Mouse (Mus musculus) ovary, postnatal 10 days (tissue): ENCODE measurements around the gene Grasp.
A peak's percentile ranks its signal among the peaks of the same experiment; 100 is the strongest.

ENCODE experiments used
- DNase-seq: peaks from one replicate; pipeline ENCODE4 v3.0.0; 2022; ENCODE audit warnings: low spot score

Gene Grasp

DNA sequence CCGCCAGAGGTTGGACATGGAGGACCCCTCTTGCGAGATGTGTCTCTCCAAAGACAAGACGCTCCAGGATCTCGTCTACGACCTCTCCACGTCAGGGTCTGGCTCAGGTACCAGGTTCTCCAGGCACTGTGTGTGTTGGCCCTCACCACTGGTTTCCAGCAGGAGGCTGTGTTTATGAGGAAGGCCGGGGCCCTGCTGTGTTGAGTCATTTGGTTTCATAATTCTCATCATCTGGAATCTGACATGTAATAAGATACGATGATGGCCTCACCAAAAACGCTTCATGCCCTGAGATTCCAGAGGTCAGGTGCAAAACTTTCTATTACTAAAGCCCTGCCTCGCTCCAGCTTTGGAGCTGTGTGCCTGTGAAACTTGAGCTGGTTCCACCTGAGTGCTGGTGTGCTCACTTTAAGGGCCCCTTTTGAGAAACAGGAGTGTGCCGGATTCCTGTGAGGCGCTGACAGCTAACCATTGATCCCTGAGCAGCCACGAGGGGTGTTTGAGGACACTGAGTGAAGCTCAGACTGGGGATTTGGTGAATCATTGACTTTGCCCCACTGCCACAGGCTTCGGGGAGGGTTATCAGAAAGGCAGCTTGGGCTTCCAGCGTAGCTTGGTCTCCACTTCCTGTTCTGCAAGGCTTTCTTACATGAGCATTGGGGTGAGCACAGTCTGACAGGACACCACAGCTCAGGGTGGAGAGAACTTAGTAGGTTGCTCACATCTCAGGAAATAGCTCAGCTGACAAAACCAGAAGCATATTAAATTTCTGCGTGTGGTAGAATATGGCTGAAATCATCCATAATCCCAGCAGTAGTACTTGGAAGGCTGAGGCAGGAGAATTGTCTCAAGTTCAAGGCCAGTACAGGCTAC, 28.8 kb upstream of the Grasp start:
- no peak for DNase-seq

DNA sequence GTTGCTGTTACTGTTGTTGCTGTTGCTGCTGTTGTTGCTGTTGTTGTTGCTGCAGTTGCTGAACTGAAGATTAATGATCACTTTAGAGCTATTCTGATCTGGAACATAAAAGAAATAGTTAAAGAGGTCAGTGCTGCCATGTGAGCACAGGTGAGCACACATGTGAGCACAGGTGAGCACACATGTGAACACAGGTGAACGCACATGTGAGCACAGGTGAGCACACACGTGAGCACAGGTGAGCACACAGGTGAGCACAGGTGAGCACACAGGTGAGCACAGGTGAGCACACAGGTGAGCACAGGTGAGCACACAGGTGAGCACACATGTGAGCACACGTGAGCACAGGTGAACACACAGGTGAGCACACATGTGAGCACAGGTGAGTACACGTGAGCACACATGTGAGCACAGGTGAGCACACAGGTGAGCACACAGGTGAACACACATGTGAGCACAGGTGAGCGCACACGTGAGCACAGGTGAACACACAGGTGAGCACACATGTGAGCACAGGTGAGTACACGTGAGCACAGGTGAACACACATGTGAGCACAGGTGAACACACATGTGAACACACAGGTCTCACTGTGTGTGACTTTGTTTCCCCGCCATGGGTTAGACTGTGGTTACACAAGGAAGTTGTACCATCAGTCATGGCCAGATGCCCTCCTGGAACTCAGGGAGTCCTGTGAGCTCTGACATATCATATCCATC, 27.8 kb upstream of the Grasp start:
- DNase-seq, result no peak

DNA sequence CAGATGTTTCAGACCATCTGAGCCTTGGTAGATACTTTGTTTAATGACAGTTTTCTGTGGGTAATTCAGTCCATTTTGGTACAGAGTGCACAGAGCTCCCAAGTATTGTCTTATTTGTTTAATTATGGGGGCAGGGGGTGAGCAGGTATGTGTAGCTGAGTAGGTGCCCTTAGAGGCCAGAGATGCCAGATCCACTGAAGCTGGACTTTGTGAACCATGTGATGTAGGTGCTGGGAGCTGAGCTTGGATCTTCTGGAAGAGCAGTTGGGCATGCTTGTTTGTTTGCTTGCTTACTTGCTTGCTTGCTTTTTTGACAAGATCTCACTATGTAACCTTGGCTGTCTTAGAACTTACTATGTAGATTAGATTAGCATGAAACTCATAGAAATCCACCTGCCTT, 27.0 kb upstream of the Grasp start:
- no peak for DNase-seq

DNA sequence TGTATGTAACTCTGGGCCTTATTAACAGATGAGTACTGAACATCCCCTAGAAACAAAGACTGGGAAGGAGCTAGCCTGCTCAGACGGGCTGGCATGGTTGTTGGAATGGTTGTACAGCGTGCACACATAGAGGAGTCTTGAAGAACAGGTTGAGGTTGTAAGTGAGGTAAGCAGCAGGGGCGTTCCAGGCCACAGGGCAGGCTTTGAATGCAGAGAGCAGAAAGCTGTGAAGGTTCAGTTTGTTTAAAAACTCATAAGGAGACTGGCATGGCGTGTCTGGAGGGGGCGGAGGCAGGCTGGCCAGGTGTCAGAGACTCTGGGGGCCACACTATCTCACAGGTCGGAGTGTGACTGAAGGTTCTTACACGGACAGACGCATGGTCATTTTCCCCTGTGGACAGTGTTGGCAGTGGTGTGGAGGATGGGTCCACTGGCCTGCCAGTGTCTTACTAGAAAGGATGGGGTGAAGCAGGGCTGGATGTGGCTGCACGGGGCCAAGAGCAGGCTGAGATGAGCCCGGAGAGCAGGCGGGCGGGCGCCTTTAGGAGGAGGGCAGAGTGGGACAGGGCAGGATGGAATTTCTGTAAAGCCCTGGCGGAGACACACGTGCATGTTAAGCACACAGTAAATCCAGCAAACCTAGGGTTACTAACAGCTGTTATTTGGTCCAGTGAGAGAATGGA, 26.4 kb upstream of the Grasp start:
- DNase-seq, result no peak

DNA sequence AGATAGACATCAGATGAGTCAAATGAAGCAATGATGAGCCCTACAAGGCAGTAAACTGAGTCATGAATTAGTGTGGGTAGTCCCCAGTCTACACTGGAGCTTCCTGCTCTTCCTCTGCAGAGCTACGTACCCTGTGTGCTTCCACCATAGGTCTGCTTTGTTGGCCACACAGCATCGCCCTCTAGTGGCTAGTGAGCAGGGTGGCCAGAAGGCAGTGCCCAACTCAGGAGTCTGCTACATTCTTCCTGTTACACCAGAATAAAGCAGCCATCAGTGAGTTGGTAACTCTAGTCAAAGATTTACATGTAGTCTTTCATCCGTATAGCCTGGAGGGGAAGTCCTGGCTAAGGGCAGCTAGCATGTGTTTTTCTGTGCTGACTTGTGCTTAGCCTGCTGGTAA, 25.8 kb upstream of the Grasp start:
- no peak for DNase-seq

DNA sequence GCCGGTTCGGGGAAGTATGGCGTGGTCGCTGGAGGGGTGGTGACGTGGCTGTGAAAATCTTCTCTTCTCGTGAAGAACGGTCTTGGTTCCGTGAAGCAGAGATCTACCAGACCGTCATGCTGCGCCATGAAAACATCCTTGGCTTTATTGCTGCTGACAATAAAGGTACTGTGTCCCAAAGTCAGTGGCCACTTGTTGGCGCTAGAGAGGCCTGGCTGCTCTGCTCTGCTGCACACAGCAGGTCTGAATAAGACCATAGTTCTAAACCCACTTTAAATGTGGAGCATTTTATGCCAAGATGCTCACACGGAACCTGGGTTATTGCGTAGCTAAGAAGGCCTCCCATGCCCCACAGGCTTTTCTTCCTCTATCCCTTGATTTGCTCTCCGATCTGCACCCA, 25.1 kb upstream of the Grasp start:
- DNase-seq, result no peak

DNA sequence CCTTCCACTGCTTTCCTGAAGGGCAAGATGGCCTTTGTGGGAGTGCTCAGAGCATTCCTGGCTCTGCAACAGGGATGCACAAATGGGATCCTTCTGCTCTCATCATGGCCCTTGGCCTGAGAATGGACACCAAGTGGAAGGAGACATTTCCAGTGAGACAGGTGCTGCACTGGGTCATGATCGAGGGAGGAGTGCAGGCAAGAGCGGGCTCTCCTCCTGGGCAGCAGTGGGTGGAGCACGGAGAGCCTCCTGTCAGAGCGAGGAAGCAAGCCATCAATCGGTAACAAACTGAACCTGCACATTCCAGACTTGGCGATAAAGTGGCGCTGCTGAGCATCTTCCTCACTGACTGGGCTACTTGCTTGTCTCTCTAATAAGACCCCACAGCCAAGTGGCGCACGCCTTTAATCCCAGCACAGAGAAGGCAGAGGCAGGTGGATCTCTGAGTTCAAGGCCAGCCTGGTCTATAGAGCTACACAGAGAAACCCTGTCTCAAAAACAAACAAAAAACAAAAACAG, 23.2 kb upstream of the Grasp start:
- no peak for DNase-seq

DNA sequence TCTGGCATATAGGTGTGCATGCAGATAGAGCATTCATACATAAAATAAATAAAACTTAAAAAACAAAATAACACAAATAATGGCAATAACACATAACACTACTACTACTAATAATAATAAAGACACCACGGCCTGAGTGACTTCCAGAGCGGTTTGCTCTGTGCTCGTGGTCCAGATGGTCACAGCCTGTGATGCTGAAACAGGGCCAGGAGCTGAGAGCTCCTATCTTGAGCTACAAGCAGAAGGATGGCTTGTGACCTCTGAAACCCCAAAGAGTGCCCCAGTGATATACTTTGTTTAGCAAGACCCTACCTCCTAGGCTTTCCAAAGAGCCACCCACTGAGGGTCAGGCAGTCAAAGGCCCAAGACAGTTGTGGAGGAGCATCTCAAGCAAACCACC, 22.6 kb upstream of the Grasp start:
- no peak for DNase-seq

DNA sequence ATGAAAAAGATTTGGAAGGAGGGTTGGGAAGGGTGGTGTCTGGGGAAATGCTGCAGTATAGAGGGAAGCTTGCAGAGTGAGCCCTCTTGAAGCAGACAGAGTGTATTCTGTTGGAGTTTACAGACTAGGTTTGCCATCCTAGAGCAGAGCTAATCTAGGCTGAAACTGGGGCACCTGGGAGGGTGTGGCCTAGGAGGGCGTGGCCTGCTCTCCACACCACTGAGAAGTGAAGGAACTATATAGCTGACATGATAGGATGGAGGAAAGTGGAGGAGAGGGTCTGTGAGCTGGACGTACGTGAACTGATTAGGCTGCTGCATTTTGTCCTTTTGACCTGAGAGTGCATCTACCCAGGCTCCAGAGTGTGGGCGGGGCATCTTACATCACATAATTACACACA, 20.3 kb upstream of the Grasp start:
- no peak for DNase-seq

DNA sequence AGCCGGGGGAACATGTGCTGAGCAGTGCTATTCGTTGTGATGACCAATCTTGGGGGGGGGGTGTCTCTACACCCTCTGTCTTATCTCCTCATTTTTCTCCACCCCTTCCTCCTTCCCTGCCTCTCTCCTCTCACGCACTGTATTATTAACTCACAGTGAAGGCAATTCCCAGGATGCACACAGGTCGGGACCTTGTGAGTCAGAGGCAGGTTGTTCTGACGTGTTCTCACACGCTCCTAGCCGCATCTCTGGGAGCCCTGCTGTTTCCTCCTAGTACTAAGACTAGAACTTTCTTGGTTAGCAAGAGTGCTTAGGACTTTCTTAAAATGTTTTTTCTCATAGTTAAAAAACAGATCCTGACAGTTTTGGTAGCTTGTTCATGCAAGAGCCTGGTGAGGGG, 19.2 kb upstream of the Grasp start:
- no peak for DNase-seq

DNA sequence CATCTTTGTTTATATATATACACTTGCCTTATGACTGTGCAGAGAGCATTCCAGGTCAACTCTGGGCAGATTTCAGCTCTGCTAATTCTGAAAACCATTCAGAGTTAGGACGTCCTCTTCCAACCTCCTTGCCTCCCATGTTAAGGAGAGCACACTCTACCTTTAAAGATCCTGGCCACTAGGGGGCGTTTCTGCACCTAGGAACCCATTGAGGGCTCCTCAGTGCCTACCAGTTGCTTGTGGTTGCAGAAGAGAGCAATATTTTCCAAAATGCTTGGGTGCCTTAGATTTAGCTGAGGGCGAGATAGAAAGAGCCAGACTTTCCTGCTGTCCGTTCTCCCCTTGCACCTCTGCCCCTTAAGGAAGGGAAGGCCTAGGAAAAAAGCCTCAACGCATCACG, 13.8 kb upstream of the Grasp start:
- no peak for DNase-seq

DNA sequence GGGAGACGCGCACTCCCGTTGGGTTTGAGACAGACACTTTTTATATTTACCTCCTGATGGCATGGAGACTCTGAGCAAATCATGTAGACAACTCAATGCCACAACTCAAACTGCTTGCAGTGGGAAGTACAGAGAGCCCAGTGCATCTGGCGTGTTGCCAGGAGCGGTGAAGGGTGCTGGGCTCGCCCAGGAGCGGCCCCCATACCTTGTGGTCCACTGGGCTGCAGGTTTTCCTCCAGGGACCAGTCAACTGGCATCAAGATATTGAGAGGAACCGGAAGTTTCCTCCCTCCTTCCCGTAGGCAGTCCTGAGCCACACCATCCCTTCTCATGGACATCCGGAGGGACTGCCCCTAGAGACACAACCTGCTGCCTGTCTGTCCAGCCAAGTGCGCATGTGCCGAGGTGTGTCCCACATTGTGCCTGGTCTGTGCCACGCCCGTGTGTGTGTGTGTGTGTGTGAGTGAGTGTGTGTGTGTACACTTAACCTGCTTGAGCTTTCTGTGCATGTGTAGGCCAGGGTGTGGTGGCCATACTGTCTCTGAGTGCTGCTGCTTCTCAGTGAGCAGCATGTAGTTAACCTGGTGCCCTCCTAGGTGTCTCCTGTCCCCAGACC, 12.9 kb upstream of the Grasp start:
- no peak for DNase-seq

DNA sequence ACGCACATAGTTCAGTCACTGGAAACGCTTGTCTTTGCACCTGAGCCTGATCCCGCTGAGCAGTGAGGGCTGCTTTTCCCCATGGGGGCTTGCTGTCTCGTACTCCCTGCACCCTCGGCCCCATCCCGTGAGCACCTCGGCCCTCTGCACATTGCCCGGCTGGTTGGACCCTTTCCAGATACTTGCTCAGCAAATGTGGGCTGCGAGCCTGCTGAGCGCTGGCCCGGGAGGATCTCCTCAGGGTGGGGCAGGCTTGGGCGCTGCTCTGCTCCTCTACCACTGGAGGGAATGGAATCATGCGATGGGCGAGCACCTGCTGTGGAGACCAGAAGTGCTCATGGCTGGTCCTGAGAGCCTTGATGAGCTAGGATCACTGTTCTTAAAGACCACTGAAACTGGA, 11.6 kb upstream of the Grasp start:
- DNase-seq, result no peak

DNA sequence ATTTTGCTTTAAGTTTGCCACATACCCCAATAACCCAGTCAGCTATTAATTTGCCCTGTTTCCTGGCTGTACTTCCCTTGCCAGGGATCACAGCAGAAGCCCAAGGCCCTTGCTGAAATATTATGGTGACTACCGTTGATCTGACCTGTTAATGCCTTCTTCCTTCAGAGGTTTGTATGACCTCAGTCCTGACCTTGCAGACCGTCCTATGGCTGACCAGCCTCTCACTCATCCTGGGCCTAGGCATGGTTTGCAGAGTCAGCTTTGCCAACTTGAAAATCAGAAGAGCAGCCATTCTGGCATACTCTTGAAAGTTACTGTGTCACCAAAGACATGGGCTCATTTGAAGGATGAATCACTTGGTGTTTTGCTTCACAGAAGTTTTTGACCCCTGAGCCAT, 8.9 kb upstream of the Grasp start:
- DNase-seq, result no peak

DNA sequence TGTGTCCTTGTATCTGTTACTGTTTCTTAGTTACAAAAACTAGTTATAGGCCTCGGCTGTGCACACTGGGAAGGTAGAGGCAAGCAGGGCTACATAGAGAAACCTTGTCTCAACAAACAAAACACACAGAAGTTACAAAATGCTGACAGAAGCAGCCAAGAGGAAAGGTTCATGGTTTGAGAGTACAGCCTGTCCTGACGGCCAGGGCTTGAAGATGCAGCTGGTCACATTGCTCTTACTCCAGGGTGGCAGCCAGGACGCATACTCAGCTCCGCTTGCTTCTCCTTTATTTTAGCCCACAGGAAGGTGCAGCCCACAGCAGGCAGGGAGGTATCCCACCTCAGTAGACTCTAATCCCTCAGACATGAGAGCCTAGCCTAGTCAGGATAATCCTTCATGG, 8.0 kb upstream of the Grasp start:
- DNase-seq, result no peak

DNA sequence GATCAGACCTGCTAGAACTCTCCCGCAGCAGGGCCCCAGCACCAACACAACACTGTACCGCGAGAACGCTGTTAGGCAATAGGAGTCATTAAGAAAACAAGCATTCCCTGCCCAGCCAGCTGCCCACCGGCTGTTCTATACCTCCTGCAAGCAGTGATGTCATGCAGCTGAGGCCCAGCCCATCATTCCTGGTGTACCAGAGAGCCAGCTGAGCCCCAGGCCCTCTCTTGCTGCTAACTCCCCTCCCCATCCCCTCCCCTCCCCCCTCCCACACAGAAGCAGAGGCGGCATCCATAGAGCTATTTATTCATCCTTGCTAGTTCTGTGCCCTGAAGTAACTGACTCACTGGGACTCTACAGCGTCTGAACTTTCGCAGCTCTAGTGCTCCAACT, 3.1 kb upstream of the Grasp start:
- no peak for DNase-seq

DNA sequence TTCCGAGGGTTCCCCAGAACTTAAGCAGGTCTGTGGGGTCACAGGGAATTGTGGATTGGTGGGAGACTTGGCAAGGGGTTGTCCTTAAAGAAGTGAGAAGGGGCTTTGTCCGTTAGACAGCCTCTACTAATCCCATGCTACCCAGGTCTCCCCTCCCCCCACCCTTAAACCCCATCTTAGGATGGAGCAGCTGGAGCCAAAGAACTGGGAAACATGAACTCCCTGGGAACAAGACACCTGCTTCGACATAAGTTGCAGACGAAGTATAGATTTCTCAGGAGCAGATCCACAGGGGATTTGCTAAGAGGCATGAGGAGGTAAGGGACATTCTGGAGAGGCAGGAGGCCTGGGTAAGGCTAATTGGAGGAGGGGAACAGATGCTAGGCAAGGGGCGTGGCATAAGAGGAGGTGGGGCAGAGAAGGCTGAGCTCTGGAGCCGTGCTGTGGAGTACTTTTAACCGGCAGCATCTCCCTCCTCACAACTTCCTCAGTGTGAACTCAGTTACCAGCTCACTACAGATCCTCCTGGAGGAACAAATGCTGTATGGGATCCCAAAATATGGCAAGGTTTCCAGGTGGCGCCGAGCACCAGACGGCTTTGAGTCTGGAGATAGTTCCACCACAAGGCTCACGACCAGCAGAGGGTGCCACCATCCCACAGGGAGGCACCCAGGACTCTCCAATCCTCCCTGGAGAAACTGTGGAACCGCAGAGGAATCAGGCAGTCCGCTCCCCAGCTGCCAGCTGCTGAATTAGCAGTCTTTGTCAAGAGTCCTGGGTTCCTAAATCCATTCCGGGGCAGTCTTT, 2.5 kb upstream of the Grasp start:
- peak; percentile 86 for DNase-seq

DNA sequence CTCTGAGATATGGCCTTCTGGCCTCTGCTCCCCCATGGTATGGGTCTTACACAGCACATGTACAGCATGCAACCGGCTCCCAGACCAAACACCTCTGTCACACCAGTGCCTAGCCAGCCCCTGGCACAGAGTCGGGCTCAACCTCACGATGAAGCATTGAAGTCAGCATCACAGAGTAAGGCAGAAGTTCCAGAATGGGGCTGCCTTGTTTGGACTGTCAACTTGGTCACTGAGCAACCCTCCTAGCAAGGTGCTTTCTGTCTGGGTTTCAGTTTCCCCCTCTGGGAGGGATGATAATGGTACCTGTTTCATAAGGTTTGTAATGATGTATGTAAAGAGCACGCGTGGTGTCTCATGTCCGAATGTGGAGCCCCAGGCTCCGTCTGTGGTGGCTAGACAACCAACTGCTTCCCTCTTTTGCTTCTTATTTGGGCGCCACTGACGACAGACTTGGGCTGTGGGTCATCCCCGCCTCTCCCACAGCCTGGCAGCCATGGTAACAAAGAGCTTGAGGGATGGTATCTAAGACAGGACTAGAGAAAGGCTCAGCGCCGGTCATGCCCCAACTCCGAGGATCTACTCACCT, 998 bp upstream of the Grasp start:
- DNase-seq, result no peak

DNA sequence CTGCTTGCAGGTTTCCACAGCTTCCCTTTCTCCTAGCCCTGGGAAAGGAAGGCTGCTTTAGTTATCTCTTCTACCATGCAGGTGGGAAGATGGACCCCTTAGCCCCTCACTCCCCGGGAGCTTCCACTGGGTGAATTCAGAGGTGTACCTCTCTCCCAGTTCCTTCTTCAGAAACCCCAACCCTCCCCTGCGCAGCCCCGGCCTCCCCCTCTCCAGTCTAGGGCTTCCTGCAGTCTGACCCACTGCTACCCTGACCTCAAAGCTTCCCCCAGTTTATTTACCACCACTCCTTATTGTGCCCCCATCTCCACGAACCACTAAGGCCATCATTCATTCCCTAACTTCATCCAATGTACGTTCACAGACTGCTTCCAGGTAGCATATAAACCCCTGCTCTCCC, 392 bp upstream of the Grasp start:
- DNase-seq, result no peak

DNA sequence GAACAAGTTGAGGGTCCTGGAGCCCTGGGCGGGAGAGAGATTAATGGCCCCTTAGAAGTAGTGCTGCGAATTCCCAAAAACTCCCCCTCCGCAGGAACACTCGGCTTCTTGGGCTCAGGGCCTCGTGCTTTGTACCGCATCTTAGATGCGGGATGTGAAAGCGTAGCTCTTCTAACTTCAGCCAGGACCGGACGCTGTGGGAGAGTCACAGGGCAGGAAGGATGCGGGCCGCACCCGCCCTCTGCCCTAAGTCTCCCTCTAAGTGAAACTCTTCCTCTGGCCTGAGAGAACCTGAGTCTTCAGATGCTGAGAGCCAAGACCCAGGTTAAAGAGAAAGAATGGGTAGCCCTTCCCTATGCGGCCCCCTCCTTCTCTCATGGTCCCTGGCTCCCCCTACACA, 989 bp downstream of the Grasp start:
- DNase-seq, result no peak

DNA sequence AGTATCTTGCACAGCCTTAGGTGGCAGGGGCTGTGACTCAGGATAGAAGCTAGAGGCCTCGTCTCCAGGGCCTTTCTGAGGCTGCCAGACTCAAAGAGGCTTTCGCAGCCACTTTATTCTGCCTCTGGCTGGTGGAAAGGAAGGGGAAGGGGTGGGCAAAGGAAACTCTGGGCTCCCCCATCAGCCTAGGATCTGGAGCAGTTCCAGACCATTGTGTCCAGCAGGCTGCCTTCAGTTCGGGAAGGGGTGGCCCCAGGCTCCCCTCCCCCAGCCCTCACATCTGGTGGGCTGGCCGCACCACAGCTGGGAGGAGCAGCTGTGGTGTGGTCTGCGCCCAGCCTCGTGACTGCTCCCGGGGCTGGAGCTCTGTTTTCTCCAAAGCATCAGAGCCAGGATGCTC, 4.0 kb downstream of the Grasp start:
- DNase-seq, result no peak
